Mouse (Mus musculus) stomach, postnatal 0 days (tissue): ENCODE results near the gene Sema5a.

Experiments
- CTCF ChIP-seq: IDR thresholded peaks from 2 replicates; pipeline ENCODE4 v1.5.1; 2016; ENCODE audit warnings: antibody characterized with exemption, low read depth, mild to moderate bottlenecking, moderate library complexity
- EP300 ChIP-seq: optimal IDR thresholded peaks from 2 replicates; pipeline ENCODE3; 2016; ENCODE audit warnings: antibody characterized with exemption

DNA sequence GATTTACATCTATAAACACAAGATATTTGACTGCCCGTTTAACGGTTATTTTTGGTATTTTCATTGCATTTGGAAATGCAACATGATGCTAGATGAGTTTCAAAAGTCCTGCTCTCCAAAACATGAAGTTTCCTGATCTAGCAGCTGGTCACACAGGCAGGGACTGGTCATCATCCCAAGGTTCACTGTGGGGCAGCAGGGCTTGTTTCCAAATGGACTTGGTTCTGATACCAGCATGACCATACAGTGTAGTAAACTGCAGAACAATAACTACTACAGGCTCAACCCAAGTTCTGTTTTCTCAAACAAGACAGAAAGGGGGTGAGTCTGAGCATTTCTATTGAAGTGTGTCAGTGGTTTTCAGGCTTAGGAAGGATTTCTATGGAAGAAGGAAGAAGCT, 314.3 kb downstream of the Sema5a start:
- no peak for TF ChIP-seq CTCF
- TF ChIP-seq EP300: no peak
